Mouse (Mus musculus) thymus, postnatal 0 days (tissue): ENCODE results near the gene Stk25. TPM values are rescaled to one million over a fixed set of nuclear protein-coding genes. Genes with fewer than 3 reads are reported as not detected.
A peak's percentile ranks its signal among the peaks of the same experiment; 100 is the strongest.
"Not testable (repeated sequence)": the region's sequence is repeated elsewhere in the genome, so short reads cannot be mapped to it uniquely, and the experiment has no call there.

Experiments
- DNase-seq: peaks from one replicate; pipeline ENCODE4 v3.0.0-alpha.2; 2015; ENCODE audit warnings: low spot score
- polyA plus RNA-seq: library from polyadenylated mRNA; unstranded; fragments of >200 nt; fragmentation: Nextera tagmentation; extraction: Ambion mirVana; gene quantifications from 2 replicates; pipeline ENCODE4 v1.2.1, GENCODE M21; 2015

Gene Stk25
- 79.1 and 82.9 TPM in 2 replicates for polyA plus RNA-seq

- DNase-seq, result not testable (repeated sequence)
These were observed at the start of gene Stk25 for GRCm38 (mm10) chr1:93658559-93658958. Gene Stk25, minus strand, starts transcription at chr1:93658659.

GRCm38 (mm10) chr1:93705389-93705788 lies 46.9 kb upstream of the Stk25 start:
- no peak for DNase-seq

GRCm38 (mm10) chr1:93704341-93704740 lies 45.9 kb upstream of the Stk25 start:
- DNase-seq, result no peak

- no peak for DNase-seq
These were observed 45.1 kb upstream of the Stk25 start for GRCm38 (mm10) chr1:93703472-93704048.

- DNase-seq, result no peak
These were observed 43.6 kb upstream of the Stk25 start for GRCm38 (mm10) chr1:93702106-93702505.

GRCm38 (mm10) chr1:93699159-93699558 lies 40.7 kb upstream of the Stk25 start:
- no peak for DNase-seq

GRCm38 (mm10) chr1:93697317-93697716 lies 38.9 kb upstream of the Stk25 start:
- no peak for DNase-seq

- DNase-seq, result no peak
These were observed 36.5 kb upstream of the Stk25 start for GRCm38 (mm10) chr1:93694966-93695365.

GRCm38 (mm10) chr1:93693943-93694342 lies 35.5 kb upstream of the Stk25 start:
- no peak for DNase-seq

- DNase-seq, result no peak
These were observed 35.0 kb upstream of the Stk25 start for GRCm38 (mm10) chr1:93693502-93693901.

- DNase-seq, result no peak
These were observed 34.3 kb upstream of the Stk25 start for GRCm38 (mm10) chr1:93692773-93693172.

GRCm38 (mm10) chr1:93691786-93692357 lies 33.4 kb upstream of the Stk25 start:
- no peak for DNase-seq

GRCm38 (mm10) chr1:93691106-93691505 lies 32.6 kb upstream of the Stk25 start:
- no peak for DNase-seq

- no peak for DNase-seq
These were observed 31.5 kb upstream of the Stk25 start for GRCm38 (mm10) chr1:93689901-93690496.

GRCm38 (mm10) chr1:93688154-93688553 lies 29.7 kb upstream of the Stk25 start:
- DNase-seq, result no peak

GRCm38 (mm10) chr1:93686961-93687320 lies 28.5 kb upstream of the Stk25 start:
- DNase-seq, result no peak

- DNase-seq, result peak; percentile 14
These were observed 27.9 kb upstream of the Stk25 start for GRCm38 (mm10) chr1:93686245-93686960.

GRCm38 (mm10) chr1:93685401-93686244 lies 27.2 kb upstream of the Stk25 start, which contains the start of gene Bok:
Gene Bok, plus strand, starts transcription at chr1:93685660.
- DNase-seq, result no peak

GRCm38 (mm10) chr1:93679889-93680568 lies 21.6 kb upstream of the Stk25 start:
- peak; percentile 9 for DNase-seq

- DNase-seq, result no peak
These were observed 19.9 kb upstream of the Stk25 start for GRCm38 (mm10) chr1:93678386-93678785.

- DNase-seq, result no peak
These were observed 14.2 kb upstream of the Stk25 start for GRCm38 (mm10) chr1:93672682-93673081.
